Comparison of ENCODE assay signal across 26 mouse cellular contexts in genomic region chr1:151293311-151294050, GRCm38 (mm10). TPM values are rescaled to one million over a fixed set of nuclear protein-coding genes. Genes with fewer than 3 reads are reported as not detected.
DNase-seq lines count a peak whose midpoint lies in the region; ATAC-seq and TF ChIP-seq lines count a peak whose summit lies in the region.
"Had no signal": no experiment of that assay in that cellular context is flagged by ENCODE, and none has a peak within 500 bp of the region (broad histone marks: within the 10 kb centered on the region; RNA-seq: fewer than 3 reads in every experiment).

No protein-coding gene starts in this region.

- WGBS in forebrain, embryonic 16.5 days, result 67% methylated on average over 9 of the region's 9 CpGs

- H3K79me2 ChIP-seq in MEL (ENCODE audit: control insufficient read depth, insufficient read depth, low read length, poor library complexity), result no peaks in the 10 kb centered on the region

- H3K9me3 ChIP-seq in ES-Bruce4 (replicated peaks; ENCODE audit: control insufficient read depth, insufficient read depth, low read length, poor library complexity, severe bottlenecking) (no peaks in the 10 kb centered on the region), MEL (replicated peaks; ENCODE audit: insufficient read depth, low read length) (no peaks in the 10 kb centered on the region)
- no peaks in the 10 kb centered on the region for H3K9me3 ChIP-seq in forebrain, embryonic 16.5 days (ENCODE audit: control insufficient read depth, low read length)
- H3K9me3 ChIP-seq: forebrain, embryonic 10.5 days; forebrain, embryonic 13.5 days; heart, embryonic 10.5 days; heart, embryonic 13.5 days; hindbrain, embryonic 15.5 days; intestine, embryonic 15.5 days had no signal

- TF ChIP-seq RAD21 in MEL (IDR thresholded peaks at IDR 0.05; ENCODE audit: low read depth, low read length), result no peak

- 0 out of 2 replicates have a peak, but pooled peaks have one; percentile 31 for ATAC-seq in frontal cortex, adult (ENCODE audit: low TSS enrichment)
- ATAC-seq in forebrain, embryonic 16.5 days, result no peak
- ATAC-seq in megakaryocyte-erythroid progenitor cell, adult 5-6 weeks (replicated peaks; ENCODE audit: low FRiP score, low TSS enrichment, poor library complexity, severe bottlenecking), result no peak
- ATAC-seq: forebrain, embryonic 13.5 days; forebrain, postnatal 0 days; intestine, embryonic 15.5 days had no signal

- H3K9ac ChIP-seq in ES-Bruce4 (ENCODE audit: low read depth, poor library complexity, severe bottlenecking), result no peak overlapping the region
- no peak overlapping the region for H3K9ac ChIP-seq in MEL (ENCODE audit: control insufficient read depth, low read depth, low read length, poor library complexity, severe bottlenecking)
- no peak overlapping the region for H3K9ac ChIP-seq in forebrain, embryonic 16.5 days (replicated peaks; ENCODE audit: low read depth, low read length)
- H3K9ac ChIP-seq: forebrain, embryonic 13.5 days; forebrain, postnatal 0 days; heart, embryonic 13.5 days; hindbrain, embryonic 15.5 days; intestine, embryonic 15.5 days had no signal

- TF ChIP-seq EP300 in ES-Bruce4 (IDR thresholded peaks at IDR 0.05; ENCODE audit: insufficient read depth, low read depth, low read length), result 0 out of 2 replicates have a peak, but pooled peaks have one; percentile 61
- TF ChIP-seq EP300 in MEL (IDR thresholded peaks at IDR 0.05; ENCODE audit: low read depth in 1 of 2, low read length in 2 of 2), result no peak

- no peak for DNase-seq in frontal cortex, postnatal 25 days (ENCODE audit: low spot score in 2 of 2)
- DNase-seq in MEL (ENCODE audit: low read depth, low spot score), result peak; percentile 13
- peak; percentile 16 for DNase-seq in brain, adult 2 months (ENCODE audit: low read depth, low spot score)
- no peak for DNase-seq in lung, postnatal 4 days
- DNase-seq: adrenal gland, adult 2 months; adrenal gland, postnatal 25 days; cerebellum, adult 18-20 months; cerebellum, adult 9-10 months; cerebellum, postnatal 14 days; forebrain, postnatal 0 days; gastrocnemius, postnatal 10 days; gastrocnemius, postnatal 36 days; heart, adult 2 months; heart, postnatal 14 days; heart, postnatal 4 days; kidney, adult 11 months had no signal

- peaks cover 2% of the 10 kb centered on the region for H3K4me1 ChIP-seq in ES-Bruce4 (ENCODE audit: control insufficient read depth, insufficient read depth, low read length)
- no peaks in the 10 kb centered on the region for H3K4me1 ChIP-seq in MEL (ENCODE audit: control insufficient read depth in 1 of 2, insufficient read depth in 2 of 2, low read length in 2 of 2)
- H3K4me1 ChIP-seq in forebrain, embryonic 16.5 days (replicated peaks; ENCODE audit: control insufficient read depth, insufficient read depth, low read length), result no peaks in the 10 kb centered on the region
- H3K4me1 ChIP-seq: forebrain, embryonic 10.5 days; forebrain, embryonic 13.5 days; hindbrain, embryonic 15.5 days had no signal

- H3K36me3 ChIP-seq in ES-Bruce4 (ENCODE audit: control insufficient read depth, insufficient read depth, low read length, poor library complexity, severe bottlenecking), result no peaks in the 10 kb centered on the region
- no peaks in the 10 kb centered on the region for H3K36me3 ChIP-seq in MEL (ENCODE audit: control insufficient read depth in 1 of 2, insufficient read depth in 2 of 2, low read length in 2 of 2)
- H3K36me3 ChIP-seq in forebrain, embryonic 16.5 days (ENCODE audit: control insufficient read depth, insufficient read depth), result no peaks in the 10 kb centered on the region
- H3K36me3 ChIP-seq: forebrain, embryonic 10.5 days; heart, embryonic 10.5 days; heart, embryonic 13.5 days; hindbrain, embryonic 15.5 days; intestine, embryonic 15.5 days had no signal

- H3K27me3 ChIP-seq in ES-Bruce4 (ENCODE audit: control insufficient read depth, insufficient read depth, low read length, poor library complexity, severe bottlenecking) (no peaks in the 10 kb centered on the region), MEL (ENCODE audit: control insufficient read depth in 1 of 2, insufficient read depth in 2 of 2, low read length in 2 of 2) (peaks cover 0 to 2% of the 10 kb centered on the region in 2 experiments; a peak in 1 of 4 replicates)
- H3K27me3 ChIP-seq in forebrain, embryonic 16.5 days (replicated peaks; ENCODE audit: control insufficient read depth, insufficient read depth, low read length), result no peaks in the 10 kb centered on the region
- H3K27me3 ChIP-seq: forebrain, embryonic 13.5 days; heart, embryonic 13.5 days; hindbrain, embryonic 15.5 days; intestine, embryonic 15.5 days had no signal

- no peak overlapping the region for H3K27ac ChIP-seq in ES-Bruce4 (ENCODE audit: insufficient read depth, low read length)
- H3K27ac ChIP-seq in MEL (ENCODE audit: control insufficient read depth, low read depth, low read length), result no peak overlapping the region
- no peak overlapping the region for H3K27ac ChIP-seq in forebrain, embryonic 16.5 days (ENCODE audit: low read length)
- H3K27ac ChIP-seq: forebrain, embryonic 10.5 days; forebrain, embryonic 13.5 days; heart, adult 2 months; heart, embryonic 10.5 days; heart, embryonic 13.5 days; hindbrain, embryonic 15.5 days; intestine, embryonic 15.5 days had no signal

- no peak for TF ChIP-seq POLR2A in ES-Bruce4 (IDR thresholded peaks at IDR 0.05; ENCODE audit: insufficient read depth, low read length)
- TF ChIP-seq POLR2A in MEL (IDR thresholded peaks at IDR 0.05; ENCODE audit: control insufficient read depth in 1 of 2, insufficient read depth in 1 of 2, low read depth in 1 of 2, low read length in 2 of 2, poor library complexity in 1 of 2), result no peak

- H3K4me2 ChIP-seq in forebrain, embryonic 16.5 days (ENCODE audit: low read length), result no peak overlapping the region
- H3K4me2 ChIP-seq: forebrain, embryonic 13.5 days; heart, embryonic 13.5 days; hindbrain, embryonic 15.5 days; intestine, embryonic 15.5 days had no signal

- TF ChIP-seq CTCF in ES-Bruce4 (IDR thresholded peaks at IDR 0.05; ENCODE audit: low read depth, low read length), result no peak
- no peak for TF ChIP-seq CTCF in MEL (IDR thresholded peaks at IDR 0.05 in 2 of 3, conservative IDR thresholded peaks at IDR 0.05 in 1 of 3; ENCODE audit: control insufficient read depth in 1 of 3, insufficient read depth in 1 of 3, low read depth in 2 of 3, low read length in 3 of 3, poor library complexity in 1 of 3, severe bottlenecking in 1 of 3)

- H3K4me3 ChIP-seq in ES-Bruce4 (ENCODE audit: low read depth, low read length) (no peak overlapping the region), MEL (ENCODE audit: control insufficient read depth in 1 of 2, insufficient read depth in 1 of 2, low read depth in 2 of 2, low read length in 2 of 2) (no peak overlapping the region)
- H3K4me3 ChIP-seq in forebrain, embryonic 16.5 days (replicated peaks; ENCODE audit: low read length), result no peak overlapping the region
- H3K4me3 ChIP-seq: forebrain, embryonic 10.5 days; forebrain, embryonic 13.5 days; heart, adult 2 months; heart, embryonic 10.5 days; heart, embryonic 13.5 days; hindbrain, embryonic 15.5 days; intestine, embryonic 15.5 days had no signal

TF ChIP-seq in MEL, 35 proteins besides CTCF, POLR2A, EP300 and RAD21:
- TF ChIP-seq MYC (IDR thresholded peaks at IDR 0.05; ENCODE audit: low read depth, low read length) (no peak), ZNF384 (IDR thresholded peaks at IDR 0.05; ENCODE audit: low read depth, low read length) (no peak), NELFE (IDR thresholded peaks at IDR 0.05; ENCODE audit: low read depth, low read length) (no peak), RCOR1 (IDR thresholded peaks at IDR 0.05; ENCODE audit: low read depth, low read length) (no peak), ELF1 (IDR thresholded peaks at IDR 0.05; ENCODE audit: low read depth, low read length) (no peak)
TF ChIP-seq in MEL: peak in this region for 0.

RNA-seq across cellular contexts. Expression of gene Ivns1abp, which starts 50.8 kb away (rescaled TPM):
- polyA plus RNA-seq in ES-Bruce4 (2011; ENCODE audit: insufficient read depth, insufficient read length, low read depth, missing spikeins) (140 and 156 TPM in 2 replicates), MEL (2012; ENCODE audit: insufficient read depth in 1 of 2, insufficient read length in 2 of 2, low read depth in 1 of 2, low replicate concordance in 2 of 2, missing spikeins in 1 of 2) (100 to 1,000 TPM; 127 to 138 TPM)
- 72.0 and 74.5 TPM in 2 replicates for total RNA-seq in MEL (2012; rRNA removed)
- polyA plus RNA-seq in forebrain, embryonic 16.5 days (2015; fragmentation: Nextera tagmentation; extraction: Ambion mirVana), result 388 and 450 TPM in 2 replicates
- 209 and 234 TPM in 2 replicates for total RNA-seq in megakaryocyte-erythroid progenitor cell, adult 5-6 weeks (2014; fragmentation: Nextera tagmentation)
- total RNA-seq in megakaryocyte-erythroid progenitor cell, adult 5-6 weeks (2017), result 309 and 378 TPM in 2 replicates

Comparison
In these comparisons a context has a peak if more than half of its experiments do, and no peak if none do; other contexts are left out.
1. DNase-seq: peak in MEL (single experiment) and brain, adult 2 months (single experiment); none in frontal cortex, postnatal 25 days (0 of 2) and lung, postnatal 4 days (0 of 2).